Mouse (Mus musculus): ENCODE results near the gene Rnf167.

Rnf167 gene

DNA sequence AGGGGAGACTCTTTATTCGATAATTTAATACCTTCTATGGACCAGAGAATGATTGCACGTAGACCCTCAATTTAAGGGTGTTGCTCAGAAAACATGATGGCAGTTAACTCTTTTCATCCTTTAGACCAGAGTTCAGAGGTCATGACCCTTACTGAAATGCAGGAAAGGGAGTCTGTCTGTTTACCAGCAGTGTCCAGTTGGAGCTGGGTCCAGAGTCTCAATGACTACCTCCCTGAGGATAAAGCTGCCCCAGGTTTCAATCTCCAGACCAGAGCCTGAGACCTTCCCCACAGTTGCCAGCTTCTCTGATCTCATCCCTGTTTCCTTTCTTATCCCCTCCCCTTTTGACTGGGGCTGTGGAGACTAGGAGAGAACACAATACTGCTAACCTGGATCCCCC, 31.5 kb downstream of the Rnf167 start:
- no peak for DNase-seq (ENCODE audit: low spot score)

GRCm38 (mm10) chr11:70679361-70679760, 32.3 kb downstream of the Rnf167 start:
- DNase-seq (ENCODE audit: low spot score): no peak

DNA sequence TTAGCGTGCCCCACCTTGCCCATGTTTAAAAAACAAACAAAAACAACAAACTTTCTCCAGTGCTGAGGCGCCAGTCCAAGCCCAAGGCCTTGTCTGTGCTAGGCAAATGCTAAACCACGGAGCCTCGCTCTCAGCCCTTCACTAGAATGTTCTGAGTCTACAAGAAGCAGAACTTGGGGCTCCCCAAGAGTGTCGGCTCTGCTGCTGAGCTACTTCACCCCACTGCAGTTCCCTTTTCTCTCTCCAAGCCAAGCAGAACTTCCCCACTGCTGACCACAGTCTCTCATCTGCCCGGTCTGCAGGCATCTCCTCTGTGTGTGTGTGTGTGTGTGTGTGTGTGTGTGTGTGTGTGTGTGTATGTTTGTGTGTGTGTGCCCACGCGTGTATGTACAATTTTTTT, 32.9 kb downstream of the Rnf167 start:
- DNase-seq (ENCODE audit: low spot score): no peak

GRCm38 (mm10) chr11:70681170-70681569, 34.1 kb downstream of the Rnf167 start:
- no peak for DNase-seq (ENCODE audit: low spot score)

DNA sequence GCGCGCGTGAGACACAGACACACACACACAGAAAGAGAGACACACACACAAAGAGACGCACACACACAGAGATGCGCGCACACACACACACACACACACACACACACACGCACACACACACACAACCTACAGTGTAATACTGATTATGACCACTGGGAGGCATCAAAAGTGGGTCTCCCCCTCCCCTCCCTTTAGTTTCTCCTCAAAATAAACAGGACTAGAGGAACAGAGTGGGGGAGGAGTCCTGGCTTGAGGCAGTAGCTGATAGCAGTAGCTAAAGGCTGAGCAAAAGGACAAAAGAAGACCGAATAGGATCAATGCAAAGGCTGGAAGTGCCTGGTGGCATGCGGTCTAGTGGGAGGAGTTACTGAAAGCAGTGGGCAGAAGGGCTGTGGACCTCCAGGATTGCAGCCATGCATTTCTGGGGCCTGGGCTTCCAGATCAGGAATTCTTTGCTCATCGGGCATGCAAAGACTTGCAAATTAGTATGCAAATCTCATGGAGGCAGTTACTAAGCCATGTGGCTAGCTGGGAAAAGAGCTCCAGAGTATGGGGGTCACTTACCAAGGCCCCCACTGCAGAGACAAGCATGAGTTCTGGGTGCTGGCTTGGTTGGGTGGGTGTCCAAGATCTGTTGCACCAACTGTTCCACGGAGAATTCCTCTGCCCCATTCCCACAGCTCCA, 35.0 kb downstream of the Rnf167 start:
- no peak for DNase-seq (ENCODE audit: low spot score)

DNA sequence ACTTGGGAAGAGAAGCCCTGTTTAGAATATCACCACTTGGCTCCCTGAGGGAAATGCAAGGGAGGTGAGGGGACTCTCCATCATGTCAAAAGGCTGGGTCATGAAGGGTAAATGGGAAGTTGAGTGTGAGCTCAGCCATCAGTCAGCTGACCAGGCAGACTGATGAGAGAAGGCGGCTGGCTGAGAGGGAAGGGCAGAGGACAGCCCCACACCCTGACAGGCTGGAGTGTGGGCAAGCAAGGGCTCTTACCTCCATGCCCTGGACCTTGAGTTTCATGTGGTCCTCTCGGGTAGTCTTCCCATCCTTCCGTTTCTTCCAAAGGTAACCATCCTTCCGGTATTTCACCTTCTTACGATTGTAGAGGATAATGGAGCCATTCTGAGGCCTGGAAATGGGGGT, 36.6 kb downstream of the Rnf167 start:
- no peak for DNase-seq (ENCODE audit: low spot score)

GRCm38 (mm10) chr11:70686901-70687566, 40.0 kb downstream of the Rnf167 start:
- no peak for DNase-seq (ENCODE audit: low spot score)

- DNase-seq (ENCODE audit: low spot score): peak; percentile 75
These were observed 40.7 kb downstream of the Rnf167 start, which contains the start of gene Camta2 for GRCm38 (mm10) chr11:70687601-70688199. Gene Camta2, minus strand, starts transcription at chr11:70688105.

GRCm38 (mm10) chr11:70688372-70688771, 41.3 kb downstream of the Rnf167 start:
- no peak for DNase-seq (ENCODE audit: low spot score)

DNA sequence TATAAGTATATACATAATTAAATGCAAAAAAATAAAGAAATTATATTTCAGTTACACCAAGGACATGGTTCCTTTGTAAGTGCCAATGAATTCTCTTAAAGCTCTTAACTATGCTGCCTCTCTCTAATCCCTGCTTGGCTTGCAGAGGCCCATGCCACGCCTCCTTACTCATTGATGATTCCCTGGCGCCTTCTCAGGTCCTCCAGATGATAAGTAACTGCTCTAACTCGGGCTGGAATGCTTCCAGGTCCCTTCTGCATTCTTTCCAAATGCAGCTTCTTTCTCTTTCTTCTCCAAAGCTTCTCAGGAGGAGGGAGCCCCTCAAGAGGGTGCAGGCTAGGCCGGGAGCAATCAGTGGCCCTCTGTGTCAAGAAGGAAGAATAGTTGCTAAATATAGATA, 42.5 kb downstream of the Rnf167 start:
- DNase-seq (ENCODE audit: low spot score): no peak

DNA sequence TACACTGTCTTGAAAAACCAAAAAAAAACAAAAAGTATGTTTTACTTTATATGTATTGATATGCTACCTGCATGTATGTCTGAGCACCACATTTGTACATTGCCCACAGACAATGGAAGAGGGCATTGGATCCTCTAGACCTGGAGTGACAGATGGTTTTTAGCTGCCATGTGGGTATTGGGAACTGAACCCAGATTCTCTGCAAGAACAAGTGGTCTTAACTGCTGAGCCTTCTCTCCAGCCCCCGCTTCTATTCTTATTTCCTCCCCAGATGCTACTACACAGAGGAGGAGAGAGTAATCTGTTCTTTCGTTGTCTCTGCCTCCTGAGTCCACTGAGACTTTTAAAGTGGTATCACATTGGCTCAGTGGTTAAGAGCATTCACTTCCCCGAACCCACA, 46.5 kb downstream of the Rnf167 start:
- no peak for DNase-seq (ENCODE audit: low spot score)

- DNase-seq (ENCODE audit: low spot score): no peak
These were observed 50.3 kb downstream of the Rnf167 start for GRCm38 (mm10) chr11:70697376-70697775.

GRCm38 (mm10) chr11:70699051-70699450, 52.0 kb downstream of the Rnf167 start:
- no peak for DNase-seq (ENCODE audit: low spot score)

DNA sequence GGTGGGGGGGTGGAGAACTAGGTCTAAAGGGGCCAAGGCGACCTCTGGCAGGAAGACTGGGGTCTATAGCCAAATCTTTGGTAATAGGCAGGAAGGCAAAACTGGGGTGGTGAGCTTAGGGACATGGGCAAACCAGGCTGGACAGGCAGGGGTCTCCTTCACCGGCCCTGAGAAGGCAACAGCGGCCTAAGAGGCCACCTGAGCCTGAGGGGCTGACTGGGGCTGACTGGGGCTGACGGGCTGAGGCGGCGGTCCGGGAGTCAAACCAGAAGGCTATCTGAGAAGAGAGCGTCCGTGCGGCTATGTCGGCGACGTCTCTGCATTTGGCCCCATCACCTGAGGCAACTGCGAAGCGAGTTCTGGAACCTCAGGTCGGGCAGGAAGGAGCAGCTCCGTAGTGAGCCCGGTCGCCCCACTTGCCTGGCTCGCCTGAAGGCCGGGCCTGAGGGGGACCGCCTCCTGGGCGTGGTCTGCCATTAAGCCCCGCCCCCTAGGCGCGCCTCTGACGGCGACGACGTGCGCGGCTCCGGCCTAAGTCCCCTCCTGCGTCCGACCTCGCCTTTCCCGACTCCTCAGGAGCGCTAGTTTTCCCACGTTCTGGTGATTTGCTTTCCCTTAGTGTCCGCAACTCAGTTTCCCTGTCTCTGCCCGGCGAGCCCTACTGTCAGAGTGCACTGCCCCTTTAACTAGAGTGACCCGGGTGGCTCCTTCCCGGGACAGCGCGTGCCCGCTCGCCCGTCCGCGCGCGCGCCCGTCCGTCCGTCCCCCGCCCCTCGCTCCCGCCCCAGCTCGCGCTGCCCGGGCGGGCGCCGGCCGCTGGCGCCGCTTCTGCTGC, 52.9 kb downstream of the Rnf167 start, which contains the start of the genes Inca1 and Kif1c:
Inca1 (minus strand) TSS at position 434 of the 835 bp plus-strand sequence.
Kif1c (plus strand) TSS at position 827 of the 835 bp plus-strand sequence.
- DNase-seq (ENCODE audit: low spot score): peak; percentile 88

DNA sequence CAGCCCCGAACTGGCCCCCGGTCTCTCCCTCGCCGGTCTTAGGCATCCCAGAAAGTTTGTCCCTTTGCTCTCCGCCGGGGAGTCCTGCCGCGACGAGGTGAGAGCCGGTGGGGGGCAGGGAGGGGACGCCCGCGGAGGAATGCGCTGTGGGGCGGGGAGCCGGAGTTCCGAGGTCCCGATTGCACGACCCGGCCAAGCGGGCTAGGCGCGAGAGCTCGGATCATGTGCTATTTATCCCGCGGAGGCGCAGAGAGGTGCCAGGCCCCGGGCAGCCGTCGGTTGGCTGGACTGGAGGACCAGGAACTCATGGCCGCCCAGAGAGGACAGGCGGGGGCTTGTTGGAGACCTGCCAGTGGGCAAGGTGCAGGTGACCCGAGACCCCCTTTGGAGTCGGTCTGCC, 53.6 kb downstream of the Rnf167 start:
- DNase-seq (ENCODE audit: low spot score): peak; percentile 61

All from ovary, adult 18-20 months (tissue).